Mouse (Mus musculus): ENCODE measurements at regions not wholly inside any gene's neighbourhood (a gene's known extent, or its start where the extent isn't known, plus 50 kb on each side); places are given as distances from the start of the nearest gene placed in this dataset.

DNA sequence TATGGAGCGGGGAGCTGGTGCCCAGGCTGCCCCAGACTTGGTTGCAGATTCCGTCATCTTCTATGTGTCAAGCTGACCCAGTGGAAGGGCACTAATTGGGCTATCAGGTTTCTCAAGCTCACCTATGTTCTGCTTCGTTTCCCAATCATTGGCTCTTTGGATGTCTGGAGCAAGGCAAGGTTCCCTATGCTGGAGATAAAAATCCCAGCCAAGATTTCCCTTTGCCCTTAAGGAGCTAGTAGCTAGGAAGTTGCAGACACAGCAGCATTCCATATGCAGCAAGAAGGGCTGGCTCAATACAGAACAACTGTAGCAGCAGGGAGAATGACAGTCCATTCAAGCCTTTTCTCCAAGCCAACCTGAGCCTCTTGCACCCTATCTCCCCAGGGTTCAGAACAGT, 159.2 kb upstream of the Zfp706 start:
- Histone ChIP-seq H3K4me2 (no peak overlapping the region), H3K4me3 (ENCODE audit: low read depth, low read length) (no peak overlapping the region), H3K4me1 (ENCODE audit: control insufficient read depth, insufficient read depth, low read length) (no peaks in the 10 kb centered on the region), H3K27me3 (ENCODE audit: control insufficient read depth, insufficient read depth, low read length) (no peaks in the 10 kb centered on the region), H3K36me3 (ENCODE audit: control insufficient read depth, insufficient read depth, low read length) (no peaks in the 10 kb centered on the region), H3K27ac (ENCODE audit: low read depth, low read length) (no peak overlapping the region), H3K9ac (ENCODE audit: low read length) (no peak overlapping the region), H3K9me3 (ENCODE audit: control insufficient read depth, low read length) (no peaks in the 10 kb centered on the region)
- no peak for DNase-seq (ENCODE audit: low spot score, missing footprints)
- no peak for ATAC-seq (ENCODE audit: low FRiP score)
- WGBS, result 89% methylated on average over 3 of the region's 3 CpGs

DNA sequence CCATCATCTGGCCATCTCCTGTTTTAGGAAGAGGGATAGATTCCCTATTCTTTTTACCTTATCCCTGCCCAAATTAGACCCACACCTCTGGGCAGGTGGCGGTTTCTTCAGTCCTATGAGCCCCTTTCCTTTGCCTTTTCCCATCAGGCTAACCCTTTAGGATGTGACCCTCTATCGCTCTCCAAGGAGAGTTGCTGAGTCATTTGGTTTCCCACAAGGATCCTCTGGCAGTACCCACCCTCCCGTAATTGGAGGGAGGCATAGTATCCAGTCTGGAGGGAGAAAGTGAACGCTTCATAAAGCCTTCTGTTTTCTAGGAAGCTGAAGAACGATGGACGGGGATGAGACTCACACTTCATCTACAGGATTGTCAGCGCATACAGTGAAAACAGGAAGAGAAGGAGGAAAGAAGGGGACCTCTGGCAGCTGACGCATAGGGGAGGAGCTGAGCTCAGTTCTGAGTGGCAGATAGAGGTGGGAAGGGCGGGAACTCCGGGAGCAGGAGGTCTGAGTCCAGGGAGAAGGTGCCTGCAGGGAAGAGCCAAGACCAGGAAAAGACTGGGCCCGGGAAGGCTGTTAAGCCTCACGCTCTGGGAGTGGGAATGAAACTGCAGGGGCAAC, 158.4 kb upstream of the Zfp706 start:
- H3K9ac ChIP-seq (ENCODE audit: low read length), result no peak overlapping the region
- H3K27me3 ChIP-seq (ENCODE audit: control insufficient read depth, insufficient read depth, low read length), result no peaks in the 10 kb centered on the region
- H3K9me3 ChIP-seq (ENCODE audit: control insufficient read depth, low read length), result no peaks in the 10 kb centered on the region
- H3K27ac ChIP-seq (ENCODE audit: low read depth, low read length), result no peak overlapping the region
- H3K4me2 ChIP-seq, result no peak overlapping the region
- H3K4me1 ChIP-seq (ENCODE audit: control insufficient read depth, insufficient read depth, low read length), result no peaks in the 10 kb centered on the region
- H3K36me3 ChIP-seq (ENCODE audit: control insufficient read depth, insufficient read depth, low read length), result no peaks in the 10 kb centered on the region
- DNase-seq (ENCODE audit: low spot score, missing footprints) (peak; percentile 60), ATAC-seq (ENCODE audit: low FRiP score) (no peak)
- 30% methylated on average over 12 of the region's 12 CpGs for WGBS
- no peak overlapping the region for H3K4me3 ChIP-seq (ENCODE audit: low read depth, low read length)

- H3K9me3 ChIP-seq (ENCODE audit: control insufficient read depth, low read length), result no peaks in the 10 kb centered on the region
- no peaks in the 10 kb centered on the region for H3K4me1 ChIP-seq (ENCODE audit: control insufficient read depth, insufficient read depth, low read length)
- H3K9ac ChIP-seq (ENCODE audit: low read length), result no peak overlapping the region
- ATAC-seq (ENCODE audit: low FRiP score) (no peak), DNase-seq (ENCODE audit: low spot score, missing footprints) (no peak)
- no peak overlapping the region for H3K4me2 ChIP-seq
- no peak overlapping the region for H3K27ac ChIP-seq (ENCODE audit: low read depth, low read length)
- WGBS, result 37% methylated on average over 2 of the region's 2 CpGs
- H3K4me3 ChIP-seq (ENCODE audit: low read depth, low read length), result no peak overlapping the region
- H3K36me3 ChIP-seq (ENCODE audit: control insufficient read depth, insufficient read depth, low read length), result no peaks in the 10 kb centered on the region
- no peaks in the 10 kb centered on the region for H3K27me3 ChIP-seq (ENCODE audit: control insufficient read depth, insufficient read depth, low read length)
These were observed 157.6 kb upstream of the Zfp706 start for GRCm38 (mm10) chr15:37165216-37165615.

- H3K4me2 ChIP-seq, result no peak overlapping the region
- no peaks in the 10 kb centered on the region for H3K36me3 ChIP-seq (ENCODE audit: control insufficient read depth, insufficient read depth, low read length)
- H3K9me3 ChIP-seq (ENCODE audit: control insufficient read depth, low read length), result no peaks in the 10 kb centered on the region
- 32% methylated on average over 15 of the region's 15 CpGs for WGBS
- DNase-seq (ENCODE audit: low spot score, missing footprints) (peak; percentile 66), ATAC-seq (ENCODE audit: low FRiP score) (no peak)
- H3K4me3 ChIP-seq (ENCODE audit: low read depth, low read length), result no peak overlapping the region
- no peak overlapping the region for H3K9ac ChIP-seq (ENCODE audit: low read length)
- H3K27ac ChIP-seq (ENCODE audit: low read depth, low read length), result no peak overlapping the region
- no peaks in the 10 kb centered on the region for H3K27me3 ChIP-seq (ENCODE audit: control insufficient read depth, insufficient read depth, low read length)
- no peaks in the 10 kb centered on the region for H3K4me1 ChIP-seq (ENCODE audit: control insufficient read depth, insufficient read depth, low read length)
These were observed 156.9 kb upstream of the Zfp706 start for GRCm38 (mm10) chr15:37164191-37165135.

DNA sequence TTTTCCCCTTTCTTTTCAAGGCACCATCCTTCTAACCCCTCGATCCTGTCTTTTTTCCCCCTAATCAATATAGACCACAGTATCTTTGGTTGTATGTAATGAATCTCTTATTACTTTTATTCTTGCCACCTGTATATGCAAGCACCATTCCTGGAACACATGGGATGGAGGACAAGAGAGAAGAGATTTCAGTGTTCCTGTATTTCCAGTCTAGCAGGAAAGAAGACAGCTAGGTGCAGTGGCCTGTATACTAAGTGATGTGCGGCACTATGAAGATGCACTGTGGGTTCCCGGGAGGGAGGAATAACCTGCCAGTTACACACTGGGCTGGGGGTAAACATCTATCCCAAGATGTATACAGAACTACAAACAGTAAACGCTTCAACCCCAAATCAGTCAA, 152.4 kb upstream of the Zfp706 start:
- Histone ChIP-seq H3K9me3 (ENCODE audit: control insufficient read depth, low read length) (no peaks in the 10 kb centered on the region), H3K4me1 (ENCODE audit: control insufficient read depth, insufficient read depth, low read length) (no peaks in the 10 kb centered on the region), H3K4me2 (no peak overlapping the region), H3K27ac (ENCODE audit: low read depth, low read length) (no peak overlapping the region), H3K27me3 (ENCODE audit: control insufficient read depth, insufficient read depth, low read length) (no peaks in the 10 kb centered on the region), H3K36me3 (ENCODE audit: control insufficient read depth, insufficient read depth, low read length) (no peaks in the 10 kb centered on the region), H3K4me3 (ENCODE audit: low read depth, low read length) (no peak overlapping the region), H3K9ac (ENCODE audit: low read length) (no peak overlapping the region)
- WGBS, result 66% methylated on average over 4 of the region's 4 CpGs
- no peak for ATAC-seq (ENCODE audit: low FRiP score)
- peak; percentile 77 for DNase-seq (ENCODE audit: low spot score, missing footprints)

GRCm38 (mm10) chr15:37159349-37159748, 151.8 kb upstream of the Zfp706 start:
- no peaks in the 10 kb centered on the region for H3K36me3 ChIP-seq (ENCODE audit: control insufficient read depth, insufficient read depth, low read length)
- no peak overlapping the region for H3K27ac ChIP-seq (ENCODE audit: low read depth, low read length)
- no peak overlapping the region for H3K9ac ChIP-seq (ENCODE audit: low read length)
- H3K4me2 ChIP-seq, result no peak overlapping the region
- H3K4me1 ChIP-seq (ENCODE audit: control insufficient read depth, insufficient read depth, low read length), result no peaks in the 10 kb centered on the region
- H3K27me3 ChIP-seq (ENCODE audit: control insufficient read depth, insufficient read depth, low read length), result no peaks in the 10 kb centered on the region
- peak; percentile 79 for DNase-seq (ENCODE audit: low spot score, missing footprints)
- ATAC-seq (ENCODE audit: low FRiP score), result peak; percentile 58; the same call in 1 of the 2 replicates
- WGBS, result 12% methylated on average over 4 of the region's 4 CpGs
- H3K9me3 ChIP-seq (ENCODE audit: control insufficient read depth, low read length), result no peaks in the 10 kb centered on the region
- no peak overlapping the region for H3K4me3 ChIP-seq (ENCODE audit: low read depth, low read length)

GRCm38 (mm10) chr15:37157386-37157785, 149.8 kb upstream of the Zfp706 start:
- no peak for ATAC-seq (ENCODE audit: low FRiP score)
- WGBS, result 80% methylated on average over 4 of the region's 4 CpGs
- Histone ChIP-seq H3K4me3 (ENCODE audit: low read depth, low read length) (no peak overlapping the region), H3K4me2 (no peak overlapping the region), H3K27me3 (ENCODE audit: control insufficient read depth, insufficient read depth, low read length) (no peaks in the 10 kb centered on the region), H3K36me3 (ENCODE audit: control insufficient read depth, insufficient read depth, low read length) (no peaks in the 10 kb centered on the region), H3K9ac (ENCODE audit: low read length) (no peak overlapping the region), H3K27ac (ENCODE audit: low read depth, low read length) (no peak overlapping the region), H3K9me3 (ENCODE audit: control insufficient read depth, low read length) (no peaks in the 10 kb centered on the region), H3K4me1 (ENCODE audit: control insufficient read depth, insufficient read depth, low read length) (no peaks in the 10 kb centered on the region)
- DNase-seq (ENCODE audit: low spot score, missing footprints), result no peak

- peak; percentile 6 for DNase-seq (ENCODE audit: low spot score, missing footprints)
- Histone ChIP-seq H3K4me1 (ENCODE audit: control insufficient read depth, insufficient read depth, low read length) (no peaks in the 10 kb centered on the region), H3K9ac (ENCODE audit: low read length) (no peak overlapping the region), H3K27ac (ENCODE audit: low read depth, low read length) (no peak overlapping the region), H3K9me3 (ENCODE audit: control insufficient read depth, low read length) (no peaks in the 10 kb centered on the region), H3K27me3 (ENCODE audit: control insufficient read depth, insufficient read depth, low read length) (no peaks in the 10 kb centered on the region), H3K4me2 (no peak overlapping the region), H3K4me3 (ENCODE audit: low read depth, low read length) (no peak overlapping the region), H3K36me3 (ENCODE audit: control insufficient read depth, insufficient read depth, low read length) (no peaks in the 10 kb centered on the region)
- 87% methylated on average over 4 of the region's 4 CpGs for WGBS
- ATAC-seq (ENCODE audit: low FRiP score), result no peak
These were observed 147.4 kb upstream of the Zfp706 start for GRCm38 (mm10) chr15:37154934-37155333.

DNA sequence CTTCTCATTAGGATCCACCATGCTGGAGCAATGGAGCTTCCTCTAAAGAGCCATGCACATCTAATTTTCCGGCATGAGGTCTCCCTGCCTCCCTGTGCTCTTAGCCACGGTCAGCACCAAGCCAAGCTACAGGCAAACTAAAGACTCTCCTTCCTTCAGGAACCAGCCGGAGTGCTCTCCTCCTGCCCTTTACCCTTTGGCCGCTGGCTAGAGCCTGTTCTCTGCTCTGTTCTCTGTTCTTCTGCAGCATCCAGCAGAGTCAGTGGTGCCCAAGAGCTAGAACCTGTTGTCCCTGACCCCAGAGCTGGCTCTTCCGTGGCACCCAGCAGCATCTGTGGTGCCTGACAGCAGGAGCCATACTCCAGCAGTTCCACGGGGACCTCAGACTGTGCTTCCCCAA, 145.6 kb upstream of the Zfp706 start:
- H3K9me3 ChIP-seq (ENCODE audit: control insufficient read depth, low read length), result no peaks in the 10 kb centered on the region
- H3K4me3 ChIP-seq (ENCODE audit: low read depth, low read length), result no peak overlapping the region
- no peak overlapping the region for H3K9ac ChIP-seq (ENCODE audit: low read length)
- 82% methylated on average over 6 of the region's 6 CpGs for WGBS
- H3K27me3 ChIP-seq (ENCODE audit: control insufficient read depth, insufficient read depth, low read length), result no peaks in the 10 kb centered on the region
- no peaks in the 10 kb centered on the region for H3K36me3 ChIP-seq (ENCODE audit: control insufficient read depth, insufficient read depth, low read length)
- ATAC-seq (ENCODE audit: low FRiP score), result no peak
- H3K4me2 ChIP-seq, result no peak overlapping the region
- DNase-seq (ENCODE audit: low spot score, missing footprints), result peak; percentile 41
- H3K27ac ChIP-seq (ENCODE audit: low read depth, low read length), result no peak overlapping the region
- no peaks in the 10 kb centered on the region for H3K4me1 ChIP-seq (ENCODE audit: control insufficient read depth, insufficient read depth, low read length)
